Mouse (Mus musculus) c-Kit-positive CD71-positive TER-119-positive erythroid progenitor cells, embryonic 14.5 days (primary cell): Measurements from ENCODE around the gene Abraxas2.

Experiments used
- DNase-seq: peaks from one replicate; pipeline ENCODE4 v3.0.0-alpha.2; 2013; ENCODE audit warnings: low spot score

Abraxas2 gene

DNA sequence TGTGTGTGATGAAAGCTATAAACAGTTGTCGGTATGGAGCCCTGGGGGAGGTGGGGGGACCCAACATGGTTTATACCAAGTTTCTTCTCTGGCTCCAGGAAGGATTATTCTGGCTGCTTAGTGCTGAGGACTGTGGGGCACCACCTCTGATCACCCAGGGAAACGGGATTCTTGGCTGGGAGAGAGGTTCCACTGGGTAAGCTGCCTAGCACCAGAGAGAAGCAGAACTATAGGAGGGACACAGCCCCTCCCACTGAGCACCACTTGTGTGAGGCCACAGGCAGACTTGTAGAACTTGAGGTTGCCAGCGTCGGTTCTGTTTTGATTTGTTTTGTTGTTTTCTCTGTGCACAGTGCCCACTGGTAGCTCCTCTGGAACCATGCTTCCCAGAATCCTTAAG lies 5.1 kb upstream of the Abraxas2 start:
- no peak for DNase-seq

- no peak for DNase-seq
Observed at GRCm38 (mm10) chr7:132856083-132856482, 2.9 kb upstream of the Abraxas2 start.

GRCm38 (mm10) chr7:132858043-132858608 lies 899 bp upstream of the Abraxas2 start:
- no peak for DNase-seq

- DNase-seq = no peak
Observed at GRCm38 (mm10) chr7:132866316-132866715, 7.3 kb downstream of the Abraxas2 start.

- DNase-seq = no peak
Observed at GRCm38 (mm10) chr7:132873043-132873442, 14.0 kb downstream of the Abraxas2 start.

DNA sequence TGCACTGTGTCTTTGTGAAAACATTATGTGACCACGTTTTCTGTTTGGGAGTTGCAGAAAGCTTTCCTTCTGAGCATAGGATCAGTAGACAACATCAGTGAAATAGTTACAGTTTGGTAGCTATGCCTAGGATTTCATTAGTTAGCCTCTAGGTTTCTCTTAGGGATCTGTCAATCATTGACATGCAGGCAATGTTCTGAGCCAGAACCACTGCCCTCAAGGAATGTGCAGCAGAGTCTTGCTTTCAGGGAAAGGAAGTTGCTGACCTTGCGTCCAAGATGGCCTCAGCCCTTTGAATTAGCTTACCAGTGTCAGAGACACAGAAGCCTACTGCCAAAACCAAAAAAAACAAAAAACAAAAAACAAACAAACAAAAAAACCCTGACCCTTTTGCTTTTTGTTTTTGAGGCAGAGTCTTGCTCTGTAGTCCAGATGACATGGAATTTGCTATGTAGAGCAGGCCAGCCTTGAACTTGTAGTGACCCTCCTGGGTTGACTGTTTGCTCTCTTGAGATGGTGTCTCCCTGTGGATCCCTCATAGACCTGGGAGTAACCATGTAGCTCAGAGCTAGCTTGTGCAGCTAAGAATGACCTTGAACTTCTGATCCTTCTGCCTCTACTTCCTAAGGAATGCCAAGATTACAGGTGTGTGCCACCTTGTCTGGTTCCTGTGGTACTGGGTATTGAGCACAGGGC lies 16.5 kb downstream of the Abraxas2 start:
- DNase-seq = no peak

GRCm38 (mm10) chr7:132880276-132880675 lies 21.3 kb downstream of the Abraxas2 start:
- no peak for DNase-seq

DNA sequence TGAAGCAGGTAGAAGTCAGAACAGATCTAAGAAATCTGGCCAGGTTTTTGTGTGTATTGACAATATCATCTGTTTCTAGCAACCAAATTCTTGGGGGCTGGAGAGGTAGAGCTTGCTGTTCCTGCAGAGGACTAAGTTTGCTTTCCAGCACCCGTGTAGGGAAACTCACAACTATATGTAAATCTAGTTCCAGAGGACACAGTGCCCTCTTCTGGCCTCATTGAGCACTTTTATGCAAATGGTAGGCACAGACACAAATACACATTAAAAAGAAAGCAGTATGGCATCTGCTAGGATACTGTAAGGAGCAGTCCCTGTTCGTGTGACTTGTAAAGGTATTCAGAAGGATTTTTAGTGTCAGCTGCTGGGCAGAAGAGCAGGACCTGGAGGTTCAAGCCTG lies 23.3 kb downstream of the Abraxas2 start:
- DNase-seq = no peak

DNA sequence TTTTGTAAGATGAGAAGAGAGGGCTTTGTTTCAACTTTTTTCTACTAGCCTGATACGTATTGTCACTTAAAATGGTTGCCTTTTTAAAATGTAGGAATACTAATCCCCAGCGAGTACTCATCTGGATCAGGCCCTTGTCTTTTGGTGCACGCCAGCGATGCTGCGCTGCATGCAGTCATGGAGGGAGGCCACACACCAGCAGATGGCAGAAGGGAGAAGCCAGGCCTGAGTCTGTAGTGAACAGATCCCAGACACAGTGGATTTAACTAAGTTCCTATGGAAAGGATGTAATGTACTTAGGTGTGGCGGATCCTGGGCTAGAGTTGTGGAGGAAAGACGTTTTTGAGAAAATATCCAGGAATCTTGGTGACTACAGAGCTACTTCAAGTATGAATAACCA lies 25.0 kb downstream of the Abraxas2 start:
- DNase-seq = no peak

GRCm38 (mm10) chr7:132887019-132887804 lies 28.2 kb downstream of the Abraxas2 start:
- DNase-seq = no peak

DNA sequence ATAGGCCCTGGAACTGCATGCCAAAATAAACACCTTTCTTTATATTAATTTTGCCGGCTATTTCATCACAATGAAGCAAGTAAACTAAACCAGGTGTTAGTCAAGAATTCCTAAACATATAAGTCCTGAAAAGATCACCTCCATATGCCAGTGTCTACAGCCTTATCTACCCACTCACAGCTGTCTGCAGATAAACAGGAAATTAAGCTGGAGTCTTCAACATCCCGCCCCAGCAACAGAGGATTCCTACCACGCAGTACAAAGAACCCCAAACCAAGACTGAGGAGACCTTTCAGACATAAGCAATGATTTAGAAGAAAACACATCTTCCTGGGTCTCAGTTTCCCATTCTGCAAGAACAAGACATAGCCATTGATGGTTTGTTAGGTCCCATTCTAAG lies 29.0 kb downstream of the Abraxas2 start:
- DNase-seq = peak; percentile 16

DNA sequence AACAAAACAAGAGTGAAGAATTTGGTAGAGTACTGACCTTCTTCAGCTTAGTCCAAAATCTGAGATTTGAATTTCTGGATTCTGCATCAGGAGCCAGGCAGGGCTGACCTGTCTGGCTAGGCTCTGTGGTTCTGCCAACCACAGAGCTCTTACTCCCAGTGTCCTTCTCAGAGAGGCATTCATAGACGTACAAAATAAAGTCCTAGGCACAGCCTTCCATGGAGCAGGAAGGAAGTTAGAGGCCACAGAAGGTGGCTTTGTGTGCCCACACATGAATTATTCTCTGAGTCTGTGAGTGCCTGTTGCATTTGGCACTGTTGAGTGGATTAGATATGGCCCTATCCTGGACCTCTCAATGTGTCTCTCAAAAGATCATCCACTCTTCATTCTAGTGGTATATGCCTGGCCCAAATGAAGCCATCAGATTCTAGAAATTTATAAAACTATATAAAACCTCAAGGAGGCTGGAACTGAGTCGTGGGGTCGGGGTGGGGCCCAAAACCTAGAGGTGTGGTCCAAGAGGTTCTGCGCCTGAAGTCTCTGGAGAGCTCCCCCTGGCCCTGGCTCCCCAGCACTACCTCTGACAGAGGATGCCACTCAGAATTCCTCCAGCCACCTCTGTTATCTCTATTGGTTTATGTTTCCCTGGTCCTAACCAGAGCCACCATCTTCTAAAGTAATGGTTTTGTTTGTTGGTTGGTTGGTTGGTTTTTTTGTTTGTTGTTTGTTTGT lies 29.7 kb downstream of the Abraxas2 start:
- no peak for DNase-seq

DNA sequence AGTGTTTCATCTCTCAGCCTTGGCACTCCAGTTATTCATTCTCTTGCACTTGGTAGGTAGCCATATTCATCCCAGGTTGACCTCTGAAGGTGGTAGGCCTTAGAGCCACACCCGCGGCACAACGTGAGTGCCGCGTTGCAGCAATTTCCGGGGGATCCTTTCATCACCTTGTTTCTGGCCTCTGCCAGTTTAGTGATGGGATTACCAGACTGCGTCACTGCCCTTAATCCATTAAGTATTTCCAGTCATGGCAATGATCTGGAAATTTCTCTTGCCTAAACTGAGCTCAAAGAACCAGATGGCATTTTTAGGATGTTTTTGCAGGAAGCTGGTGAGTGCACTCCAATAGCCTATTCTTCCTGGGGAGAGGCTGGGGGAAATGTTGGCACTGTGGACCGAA lies 30.7 kb downstream of the Abraxas2 start:
- DNase-seq = no peak

DNA sequence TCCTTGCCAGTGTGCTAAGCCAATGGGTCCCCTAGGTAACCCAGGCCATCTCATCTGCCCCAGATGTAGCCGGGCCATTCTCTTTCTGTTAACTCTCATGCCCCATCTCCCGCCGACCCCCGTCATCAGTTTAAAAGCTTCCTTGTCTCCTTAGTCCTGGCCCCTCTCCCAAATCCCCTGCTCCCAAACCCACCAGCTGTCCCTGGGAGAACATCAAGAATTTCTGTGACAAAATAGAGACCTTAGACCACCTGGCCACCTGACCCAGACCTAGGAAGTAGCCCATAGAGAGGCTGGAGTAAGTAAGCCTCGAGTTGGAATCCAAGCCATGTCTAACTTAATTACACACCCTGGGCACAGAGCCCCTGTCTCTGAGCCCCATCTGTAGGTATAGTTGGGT lies 31.2 kb downstream of the Abraxas2 start:
- no peak for DNase-seq

DNA sequence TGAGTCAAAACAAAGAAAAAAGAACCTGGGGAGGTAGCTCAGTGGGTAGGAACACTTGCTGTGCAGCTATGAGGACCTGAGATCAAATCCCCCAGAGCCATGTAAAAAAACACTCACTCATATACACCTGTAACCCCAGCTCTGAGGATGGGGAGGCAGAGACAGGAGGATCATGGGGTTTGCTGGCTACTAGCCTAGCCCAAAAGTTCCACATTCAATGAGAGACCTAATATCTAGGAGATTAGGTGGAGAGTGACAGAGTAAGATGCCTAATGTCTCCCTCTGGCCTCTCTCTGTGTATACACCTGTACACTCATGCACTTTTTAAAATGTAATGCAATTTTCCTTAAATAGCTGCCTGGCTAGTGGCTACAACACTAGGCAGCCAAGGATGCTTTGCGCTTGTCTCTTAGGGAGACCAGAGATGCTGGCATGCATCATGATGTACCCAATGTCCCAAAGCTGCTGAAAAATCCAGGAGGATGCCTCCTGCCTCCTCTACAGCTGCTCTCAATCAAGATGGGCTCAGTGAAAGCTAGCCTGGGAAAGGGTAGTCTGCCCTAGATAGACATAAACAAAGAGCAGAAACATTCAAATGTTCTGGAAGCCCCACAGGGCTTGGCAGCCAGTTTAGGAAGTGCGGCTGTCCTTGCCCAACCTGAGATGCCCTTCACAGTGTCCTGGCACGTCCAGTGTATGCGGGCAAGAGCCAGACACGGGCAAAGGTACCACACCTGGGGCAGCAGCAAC lies 32.7 kb downstream of the Abraxas2 start:
- no peak for DNase-seq

DNA sequence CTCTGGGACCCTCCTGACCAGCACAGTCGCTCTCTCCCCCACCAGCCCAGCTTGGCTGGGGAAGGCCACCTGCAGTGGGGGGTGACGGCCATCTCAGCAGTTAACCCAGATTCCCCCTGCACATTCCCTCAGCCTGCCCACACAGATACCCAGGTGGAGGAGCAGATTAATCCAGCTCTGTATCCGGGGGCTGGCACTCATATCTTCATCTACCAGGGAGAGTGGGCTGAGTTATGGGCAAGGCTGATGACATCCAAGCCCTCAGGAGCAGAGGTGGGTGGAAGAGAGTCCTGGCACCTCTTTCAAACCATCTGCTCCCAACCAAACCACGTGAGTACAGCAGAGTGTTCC lies 33.3 kb downstream of the Abraxas2 start:
- DNase-seq = no peak

DNA sequence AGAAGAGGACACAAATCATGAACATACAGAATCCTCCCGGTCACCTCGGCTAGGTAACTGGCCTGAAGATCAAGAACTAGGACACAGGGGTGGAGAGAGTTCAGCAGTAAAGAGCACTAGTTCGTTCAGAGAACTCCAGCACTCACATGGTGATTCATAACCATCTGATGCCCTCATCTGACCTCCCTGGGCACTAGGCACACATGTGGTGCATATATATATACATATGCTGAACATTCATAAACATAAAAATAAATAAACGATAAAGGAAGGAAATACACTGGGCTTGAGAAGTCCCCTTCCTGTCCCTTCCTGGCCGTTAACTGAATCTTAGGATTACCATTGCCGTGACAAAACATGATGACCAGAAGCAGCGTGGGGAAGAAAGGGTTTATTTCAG lies 33.8 kb downstream of the Abraxas2 start:
- no peak for DNase-seq

- no peak for DNase-seq
Observed at GRCm38 (mm10) chr7:132893336-132893735, 34.3 kb downstream of the Abraxas2 start.

DNA sequence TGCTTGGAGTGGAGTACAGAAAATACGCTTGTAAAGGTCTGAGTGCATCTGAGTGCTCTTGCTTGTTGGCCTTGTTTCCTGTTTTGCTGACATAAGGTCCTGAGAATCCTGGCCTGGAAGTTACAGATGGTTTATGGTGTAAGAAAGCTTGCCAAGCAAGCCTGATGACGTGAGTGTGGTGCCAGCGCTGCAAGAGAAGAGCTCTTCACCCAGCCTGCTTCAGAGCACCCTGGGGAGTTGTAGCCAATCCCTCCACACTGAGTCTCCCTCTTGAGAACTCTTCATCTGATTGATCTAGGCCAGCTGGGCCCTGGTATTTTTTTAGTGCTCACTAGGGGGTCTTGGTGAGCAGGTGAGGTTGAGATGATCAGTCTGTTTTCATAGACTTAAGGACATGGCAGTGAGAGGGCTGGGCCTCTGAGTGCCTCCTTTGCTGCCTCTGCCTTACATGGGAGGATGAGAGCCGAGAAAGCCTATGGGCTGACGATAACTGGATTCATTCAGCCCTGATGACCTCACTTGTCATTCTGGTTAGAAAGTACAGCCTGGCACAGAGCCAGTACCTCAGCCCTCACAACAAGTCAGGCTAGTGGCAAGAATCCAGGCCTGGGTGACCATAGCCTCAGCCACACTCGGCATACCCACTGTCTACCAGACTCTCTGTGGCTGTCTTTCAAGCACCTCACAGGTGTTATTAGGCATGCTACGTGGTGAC lies 36.0 kb downstream of the Abraxas2 start:
- DNase-seq = no peak

GRCm38 (mm10) chr7:132896206-132896815 lies 37.3 kb downstream of the Abraxas2 start:
- DNase-seq = no peak

DNA sequence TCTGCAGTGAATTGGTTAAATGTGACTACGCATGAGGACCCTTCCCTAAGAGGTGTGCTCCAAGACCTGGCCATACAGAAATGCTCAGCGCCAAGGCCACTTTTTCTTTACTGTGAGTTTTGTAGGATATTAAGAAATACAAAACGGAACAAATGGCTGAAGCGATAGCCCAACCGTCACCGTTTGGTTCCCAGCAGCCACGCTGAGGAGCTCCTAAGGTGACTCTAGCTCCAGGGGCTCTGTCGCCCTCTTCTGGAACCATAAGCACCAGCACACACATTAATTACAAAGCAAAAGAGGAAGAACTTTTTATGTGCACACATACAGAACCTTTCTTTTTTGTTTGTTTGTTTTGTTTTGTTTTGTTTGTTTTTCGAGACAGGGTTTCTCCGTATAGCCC lies 38.2 kb downstream of the Abraxas2 start:
- DNase-seq = no peak
